Mouse (Mus musculus) kidney, adult 9 months (tissue): ENCODE measurements at regions not wholly inside any gene's neighbourhood (a gene's known extent, or its start where the extent isn't known, plus 50 kb on each side); places are given as distances from the start of the nearest gene placed in this dataset.

Experiments used
- DNase-seq: peaks from one replicate; pipeline ENCODE4 v3.0.0; 2022

- no peak for DNase-seq
These were observed 202.7 kb upstream of the Xrcc4 start for GRCm38 (mm10) chr13:90292124-90292523.

- DNase-seq = no peak
These were observed 191.6 kb upstream of the Xrcc4 start for GRCm38 (mm10) chr13:90280976-90281375.

GRCm38 (mm10) chr13:90279786-90280382 lies 190.5 kb upstream of the Xrcc4 start:
- no peak for DNase-seq

GRCm38 (mm10) chr13:90279355-90279754 lies 189.9 kb upstream of the Xrcc4 start:
- DNase-seq = no peak

- DNase-seq = no peak
These were observed 169.8 kb upstream of the Xrcc4 start for GRCm38 (mm10) chr13:90259071-90259742.

GRCm38 (mm10) chr13:90252981-90253380 lies 163.6 kb upstream of the Xrcc4 start:
- no peak for DNase-seq

- no peak for DNase-seq
These were observed 156.8 kb upstream of the Xrcc4 start for GRCm38 (mm10) chr13:90245997-90246765.

GRCm38 (mm10) chr13:90238331-90238730 lies 148.9 kb upstream of the Xrcc4 start:
- DNase-seq = no peak

GRCm38 (mm10) chr13:90233986-90234385 lies 144.6 kb upstream of the Xrcc4 start:
- DNase-seq = no peak

- no peak for DNase-seq
These were observed 144.2 kb upstream of the Xrcc4 start for GRCm38 (mm10) chr13:90233561-90233960.

- no peak for DNase-seq
These were observed 139.7 kb upstream of the Xrcc4 start for GRCm38 (mm10) chr13:90229106-90229505.

- no peak for DNase-seq
These were observed 136.8 kb upstream of the Xrcc4 start for GRCm38 (mm10) chr13:90226212-90226611.

- no peak for DNase-seq
These were observed 123.0 kb upstream of the Xrcc4 start for GRCm38 (mm10) chr13:90212390-90212789.

GRCm38 (mm10) chr13:90207875-90208274 lies 118.5 kb upstream of the Xrcc4 start:
- no peak for DNase-seq
